Mouse (Mus musculus) kidney, postnatal 10 days (tissue): ENCODE measurements around the gene Gm11563.
"Not testable (repeated sequence)": the region's sequence is repeated elsewhere in the genome, so short reads cannot be mapped to it uniquely, and the experiment has no call there.

Experiments used
- DNase-seq: peaks from one replicate; pipeline ENCODE4 v3.0.0; 2021; ENCODE audit warnings: mixed read lengths

Gene Gm11563

DNA sequence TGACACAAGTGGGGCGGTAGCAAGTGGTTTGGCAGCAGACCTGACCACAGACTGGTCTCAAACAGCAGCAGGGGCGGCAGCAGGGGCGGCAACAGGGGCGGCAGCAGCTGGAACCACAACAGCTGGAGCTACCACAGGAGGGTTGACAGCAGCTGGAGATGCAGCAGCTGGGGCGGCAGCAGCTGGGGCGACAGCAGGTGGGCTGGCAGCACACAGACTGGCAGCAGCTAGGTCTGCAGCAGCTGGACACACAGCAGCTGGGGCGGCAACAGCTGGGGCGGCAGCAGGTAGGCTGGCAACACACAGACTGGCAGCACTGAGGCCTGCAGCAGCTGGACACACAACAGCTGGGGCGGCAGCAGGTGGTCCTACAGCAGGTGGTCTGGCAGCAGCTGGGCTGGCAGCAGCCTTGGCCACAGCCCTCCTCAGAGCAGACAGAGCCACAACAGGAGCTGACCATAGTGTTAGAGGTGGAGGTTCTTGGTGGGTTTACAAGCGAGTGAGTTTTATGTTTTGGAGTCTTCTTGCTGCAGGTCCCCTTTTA is at the start of gene Gm11563:
TSS of gene Gm11563 (minus strand) at position 494 of the 544 bp plus-strand sequence.
- not testable (repeated sequence) for DNase-seq

DNA sequence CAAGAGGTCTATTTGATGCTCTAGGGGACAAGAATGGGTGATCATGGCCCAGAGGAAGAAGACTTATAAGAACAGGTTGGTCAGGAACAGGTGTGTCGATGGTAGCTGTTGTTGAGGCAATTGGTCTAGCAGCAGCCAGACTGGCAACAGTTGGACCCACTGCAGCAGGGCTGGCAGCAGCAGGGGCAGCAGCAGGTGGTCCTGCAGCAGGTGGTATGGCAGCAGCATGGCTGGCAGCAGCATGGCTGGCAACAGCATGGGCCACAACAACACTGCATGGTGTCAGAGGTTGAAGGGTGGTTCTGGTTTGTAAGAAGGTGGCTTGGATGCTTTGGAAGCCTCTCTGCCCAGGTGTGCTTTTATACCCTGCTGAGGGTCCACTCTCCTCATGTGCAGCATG is 31.7 kb upstream of the Gm11563 start, which contains the start of gene Gm14190:
TSS of gene Gm14190 (minus strand) at position 278 of the 400 bp plus-strand sequence.
- DNase-seq, result no peak

DNA sequence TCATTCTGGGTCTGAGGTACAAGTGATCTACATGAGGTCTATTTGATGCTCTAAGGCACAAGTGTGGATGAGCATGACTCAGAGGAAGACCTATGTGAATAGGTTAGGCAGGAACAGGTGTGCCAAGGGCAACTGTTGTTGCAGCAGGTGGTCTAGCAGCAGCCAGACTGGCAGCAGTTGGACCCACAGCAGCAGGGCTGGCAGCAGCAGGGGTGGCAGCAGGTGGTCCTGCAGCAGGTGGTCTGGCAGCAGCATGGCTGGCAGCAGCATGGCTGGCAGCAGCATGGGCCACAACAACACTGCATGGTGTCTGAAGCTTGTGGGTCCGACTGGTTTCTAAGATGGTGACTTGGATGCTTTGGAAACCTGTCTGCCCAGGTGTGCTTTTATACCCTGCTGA is 26.5 kb upstream of the Gm11563 start:
- not testable (repeated sequence) for DNase-seq

DNA sequence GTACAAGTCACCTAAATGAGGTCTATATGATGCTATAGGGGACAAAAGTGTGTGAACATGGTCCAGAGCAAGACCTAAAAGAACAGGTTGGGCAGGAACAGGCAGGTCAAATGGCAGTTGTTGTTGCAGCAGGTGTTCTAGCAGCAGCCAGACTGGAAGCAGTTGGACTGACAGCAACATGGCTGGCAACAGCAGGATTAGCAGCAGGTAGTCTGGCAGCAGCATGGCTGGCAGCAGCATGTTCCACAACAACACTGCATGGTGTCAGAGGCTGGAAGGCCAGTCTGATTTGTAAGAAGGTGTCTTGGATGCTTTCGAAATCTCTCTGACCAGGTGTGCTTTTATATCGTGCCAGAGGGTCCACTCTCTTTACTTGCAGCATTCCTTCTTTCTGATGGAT is 24.7 kb upstream of the Gm11563 start:
- DNase-seq, result no peak

DNA sequence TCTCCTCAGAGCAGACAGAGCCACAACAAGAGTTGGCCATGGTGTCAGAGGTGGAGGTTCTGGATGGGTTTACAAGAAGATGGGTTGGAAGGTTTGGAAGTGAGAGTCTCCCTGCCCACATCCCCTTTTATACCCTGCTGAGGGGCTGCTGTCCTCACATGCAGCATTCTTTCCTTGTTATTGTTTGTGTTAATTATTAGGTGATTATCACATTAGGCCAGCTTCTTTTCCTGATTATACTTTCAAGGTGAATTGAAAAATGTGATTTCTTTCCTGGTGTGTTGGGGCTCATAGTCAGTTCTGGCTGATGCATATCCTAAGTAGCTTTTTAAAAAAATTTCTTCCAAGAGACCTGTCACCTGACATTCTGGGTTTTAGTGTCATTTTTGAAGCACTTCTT is 7.1 kb upstream of the Gm11563 start, which contains the start of gene Krtap4-6:
TSS of gene Krtap4-6 (minus strand) at position 101 of the 400 bp plus-strand sequence.
- no peak for DNase-seq

DNA sequence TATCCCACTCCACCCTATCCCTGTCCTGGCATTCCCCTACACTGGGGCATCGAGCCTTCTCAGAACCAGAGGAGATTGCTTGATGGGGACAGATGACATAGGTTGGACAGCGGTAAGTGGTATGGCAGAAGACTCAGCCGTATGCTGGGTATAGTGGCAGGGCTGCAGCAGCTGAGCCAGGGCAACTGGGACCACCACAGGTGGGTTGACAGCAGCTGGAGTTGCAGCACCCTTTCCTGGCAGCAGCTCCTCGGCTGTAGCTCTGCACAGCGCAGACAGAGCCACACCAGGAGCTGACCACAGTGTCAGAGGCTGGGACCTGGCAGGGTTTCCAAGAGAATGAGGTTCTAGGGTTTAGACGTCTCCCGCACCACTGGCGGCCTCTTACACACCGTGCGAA is 4.0 kb upstream of the Gm11563 start:
- DNase-seq, result no peak

DNA sequence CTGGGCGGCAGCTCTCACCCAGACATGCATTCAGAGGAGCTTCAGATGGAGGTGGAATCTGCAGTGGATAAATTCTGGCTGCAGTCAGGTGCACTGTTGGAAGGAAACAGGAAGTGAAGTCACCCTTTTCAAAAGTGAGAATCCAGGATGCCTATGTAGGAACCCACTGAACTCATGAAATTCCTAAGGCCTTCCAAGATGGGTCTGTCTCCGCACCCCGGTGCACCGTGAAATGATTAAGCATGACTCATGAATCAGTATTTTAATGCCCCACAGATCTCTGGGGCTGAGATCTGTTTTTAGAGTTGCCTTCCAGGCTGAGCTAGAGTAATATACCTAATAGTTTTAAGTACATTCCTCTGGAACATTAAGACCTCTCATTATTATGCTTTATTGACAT is 496 bp upstream of the Gm11563 start:
- no peak for DNase-seq

DNA sequence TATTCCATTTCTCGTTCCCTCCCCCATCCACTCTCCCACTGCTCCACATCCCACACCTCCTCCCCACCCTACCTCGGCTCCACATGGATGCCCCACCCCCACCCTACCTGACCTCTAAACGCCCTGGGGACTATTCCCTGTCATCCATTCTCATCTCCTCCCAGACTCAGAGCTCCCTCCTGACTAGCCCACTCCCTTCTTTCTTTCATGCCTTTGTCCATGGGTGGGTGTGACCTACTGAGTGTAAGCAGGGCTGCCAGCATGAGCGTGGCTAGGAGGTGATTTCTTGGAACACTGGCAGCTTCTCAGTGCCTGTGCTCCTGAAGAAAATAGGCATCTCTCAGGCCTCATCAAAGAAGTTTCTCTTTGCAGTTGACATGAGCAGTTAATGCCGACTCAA is 1.7 kb downstream of the Gm11563 start:
- DNase-seq, result no peak

DNA sequence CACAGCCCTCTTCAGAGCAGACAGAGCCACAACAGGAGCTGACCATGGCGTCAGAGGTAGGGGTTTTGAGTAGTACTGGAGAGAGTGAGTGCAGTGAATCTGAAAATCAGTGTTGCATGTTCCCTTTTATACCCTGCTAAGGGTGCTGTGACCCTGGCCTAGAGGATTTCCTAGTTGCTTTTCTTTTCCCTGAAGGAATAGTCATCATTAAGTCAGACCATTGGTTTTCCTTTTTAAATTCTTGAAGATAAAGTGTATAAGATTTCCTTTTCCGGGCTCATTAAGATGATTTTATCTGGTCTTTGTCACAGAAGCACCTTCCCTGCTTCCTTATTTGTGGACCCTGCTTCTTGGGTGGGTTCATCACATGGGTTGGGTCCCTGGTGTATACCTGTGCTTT is 8.6 kb downstream of the Gm11563 start, which contains the start of gene Gm11555:
TSS of gene Gm11555 (minus strand) at position 101 of the 400 bp plus-strand sequence.
- no peak for DNase-seq

DNA sequence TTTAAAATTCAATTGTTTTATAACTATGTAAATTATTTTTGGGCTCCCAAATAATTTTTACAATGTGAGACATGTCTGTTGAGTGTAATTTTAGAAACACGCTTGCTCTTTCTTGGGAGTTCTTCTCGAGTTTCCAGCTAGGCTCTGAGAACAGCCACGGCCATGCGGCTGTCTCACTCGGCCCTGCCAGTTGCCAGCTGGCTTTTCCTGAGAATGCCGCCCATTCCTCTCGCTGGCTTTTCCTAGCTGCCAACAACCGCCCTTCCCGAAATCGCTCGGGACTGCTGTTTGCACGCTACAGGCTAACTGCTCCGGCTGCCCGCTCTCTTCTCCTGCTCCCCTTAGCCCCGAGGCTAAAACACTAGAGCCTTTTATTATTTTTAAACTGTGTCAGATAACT is 12.3 kb downstream of the Gm11563 start:
- no peak for DNase-seq

DNA sequence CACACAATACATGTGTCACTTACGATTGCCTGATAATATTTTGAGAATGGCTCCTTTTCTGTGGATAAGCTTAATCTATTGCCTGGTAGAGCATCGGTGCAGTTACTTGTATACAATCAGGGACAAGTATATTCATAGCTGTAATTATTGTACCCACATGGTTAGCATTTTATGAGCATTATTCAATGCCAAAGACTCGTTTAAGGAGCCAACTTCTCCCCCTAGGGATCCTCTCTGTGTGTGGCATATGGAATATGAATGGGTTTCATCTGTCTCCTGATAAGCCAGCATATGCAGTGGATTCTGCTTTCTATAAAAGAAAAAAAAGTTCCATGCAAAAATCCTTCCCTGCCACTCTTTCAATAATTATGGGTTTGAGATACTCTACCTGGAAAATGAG is 14.4 kb downstream of the Gm11563 start:
- DNase-seq, result no peak

GRCm38 (mm10) chr11:99643635-99644139 is 15.1 kb downstream of the Gm11563 start, which contains the start of gene Krtap4-7:
Gene Krtap4-7, minus strand, starts transcription at chr11:99644089.
- not testable (repeated sequence) for DNase-seq

DNA sequence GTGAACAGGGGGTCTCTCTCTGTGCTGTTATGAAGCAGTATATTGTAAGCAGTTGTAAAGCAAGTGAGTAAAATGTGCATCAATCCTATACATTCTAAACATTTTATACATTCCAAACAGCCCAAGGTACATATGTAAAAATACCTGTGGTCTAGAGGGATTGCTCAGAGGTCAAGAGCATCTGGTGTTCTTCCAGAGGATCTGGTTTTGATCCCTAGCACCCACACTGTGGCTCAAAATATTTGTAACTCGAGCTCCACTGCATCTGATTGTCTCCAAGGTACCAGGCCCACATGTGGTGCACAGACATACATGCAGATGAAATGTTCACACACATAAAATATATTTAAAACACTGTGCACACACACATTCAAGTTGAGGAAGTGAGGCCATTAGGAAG is 17.8 kb downstream of the Gm11563 start:
- no peak for DNase-seq

- DNase-seq, result no peak
These were observed 21.7 kb downstream of the Gm11563 start for GRCm38 (mm10) chr11:99637086-99637485.

DNA sequence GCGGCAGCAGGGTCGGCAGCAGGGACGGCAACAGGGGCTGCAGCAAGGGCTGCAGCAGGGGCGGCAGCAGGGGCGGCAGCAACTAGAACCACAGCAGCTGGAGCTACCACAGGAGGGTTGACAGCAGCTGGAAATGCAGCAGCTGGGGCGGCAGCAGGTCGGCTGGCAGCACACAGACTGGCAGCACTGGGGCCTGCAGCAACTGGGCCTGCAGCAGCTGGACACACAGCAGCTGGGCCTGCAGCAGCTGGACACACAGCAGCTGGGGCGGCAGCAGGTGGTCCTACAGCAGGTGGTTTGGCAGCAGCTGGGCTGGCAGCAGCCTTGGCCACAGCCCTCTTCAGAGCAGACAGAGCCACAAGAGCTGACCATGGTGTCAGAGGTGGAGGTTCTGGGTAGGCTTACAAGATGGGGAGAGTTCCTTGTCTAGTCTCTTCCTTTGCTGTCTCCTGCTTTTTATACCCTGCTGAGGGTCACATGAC is 24.1 kb downstream of the Gm11563 start, which contains the start of gene Krtap4-2:
TSS of gene Krtap4-2 (minus strand) at position 432 of the 482 bp plus-strand sequence.
- no peak for DNase-seq

DNA sequence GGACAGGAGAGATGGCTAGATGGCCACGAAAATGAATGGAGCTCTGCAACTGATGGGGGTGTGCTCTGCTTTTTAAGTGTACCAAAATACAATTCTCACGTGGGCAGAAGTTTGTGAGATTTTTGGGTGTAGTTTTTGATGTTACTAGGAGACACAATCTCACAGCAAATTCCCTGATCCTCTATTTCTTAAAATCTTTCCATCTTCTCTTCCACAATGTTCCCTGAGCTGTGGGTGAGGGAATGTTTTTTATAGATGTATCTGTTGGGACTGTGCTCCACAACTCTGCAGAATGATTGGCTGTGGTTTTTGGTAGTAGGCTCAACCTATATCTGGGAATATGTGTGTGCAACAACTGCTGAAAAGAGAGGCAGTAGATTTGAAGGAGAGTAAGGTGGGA is 25.5 kb downstream of the Gm11563 start:
- no peak for DNase-seq

DNA sequence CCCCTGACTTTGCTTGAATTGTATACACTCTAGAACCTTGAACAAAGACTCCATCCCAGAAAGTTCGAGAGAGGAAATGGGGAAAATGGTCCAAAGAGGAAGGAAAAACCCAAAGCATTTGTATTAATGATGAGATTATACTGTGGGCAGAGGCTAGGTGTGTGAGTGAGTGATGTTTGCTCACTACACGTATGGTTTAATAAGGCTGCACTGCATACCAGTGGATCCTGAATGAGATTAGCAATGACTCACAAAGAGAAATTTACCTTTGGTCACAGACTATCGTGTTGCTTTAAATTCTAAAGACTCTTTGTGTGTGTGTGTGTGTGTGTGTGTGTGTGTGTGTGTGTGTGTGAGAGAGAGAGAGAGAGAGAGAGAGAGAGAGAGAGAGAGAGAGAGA is 27.9 kb downstream of the Gm11563 start:
- no peak for DNase-seq

- DNase-seq, result no peak
These were observed 30.6 kb downstream of the Gm11563 start, which contains the start of gene Krtap4-1 for GRCm38 (mm10) chr11:99628138-99628537. Gene Krtap4-1, minus strand, starts transcription at chr11:99628238.

DNA sequence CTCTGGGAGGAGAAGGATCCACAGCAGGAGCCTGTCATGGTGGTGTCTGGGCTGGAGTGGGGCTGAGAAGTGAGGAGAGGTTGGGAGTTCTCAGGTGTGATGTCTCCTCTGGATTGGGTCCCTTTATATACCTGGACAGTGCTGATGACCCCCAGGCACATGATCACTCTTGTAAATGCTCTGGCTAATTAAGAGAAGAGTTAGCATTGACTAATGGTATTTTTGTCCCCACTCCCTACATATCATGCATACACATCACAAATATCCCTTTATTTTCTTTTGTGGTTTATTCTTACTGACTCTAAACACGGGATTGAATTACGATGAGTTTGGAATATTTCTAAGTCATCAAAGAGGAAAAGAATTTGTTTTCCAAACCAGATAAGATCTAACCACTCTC is 38.4 kb downstream of the Gm11563 start, which contains the start of gene Gm11562:
TSS of gene Gm11562 (minus strand) at position 101 of the 400 bp plus-strand sequence.
- no peak for DNase-seq

DNA sequence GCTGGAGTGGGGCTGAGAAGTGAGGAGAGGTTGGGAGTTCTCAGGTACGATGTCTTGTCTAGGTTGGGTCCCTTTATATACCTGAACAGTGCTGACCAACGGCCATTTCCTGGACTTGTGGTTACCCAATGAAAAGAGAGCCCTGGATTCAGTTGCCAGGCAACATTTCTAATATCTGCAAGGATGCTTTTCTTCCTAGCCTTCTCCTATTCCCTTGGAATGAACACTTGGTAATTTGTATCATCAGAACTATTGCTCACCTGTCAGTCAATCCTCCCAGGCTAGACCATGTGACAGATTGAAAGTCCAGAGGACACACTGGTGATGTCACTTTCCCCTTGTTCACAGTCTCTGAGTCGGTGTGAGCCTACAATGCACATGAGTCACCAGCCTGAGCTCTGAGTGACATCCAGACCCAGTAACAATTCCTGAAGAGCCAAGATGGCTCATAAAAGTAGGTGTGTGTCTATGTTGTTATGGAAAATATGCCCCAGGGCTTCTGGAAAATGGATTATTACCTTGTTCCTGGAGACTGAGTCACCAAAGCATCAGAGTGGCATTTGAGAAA is 43.9 kb downstream of the Gm11563 start, which contains the start of gene Krtap2-4:
TSS of gene Krtap2-4 (minus strand) at position 51 of the 568 bp plus-strand sequence.
- DNase-seq, result no peak

GRCm38 (mm10) chr11:99610089-99610488 is 48.7 kb downstream of the Gm11563 start, which contains the start of gene Gm11937:
Gene Gm11937, minus strand, starts transcription at chr11:99610189.
- DNase-seq, result not testable (repeated sequence)

DNA sequence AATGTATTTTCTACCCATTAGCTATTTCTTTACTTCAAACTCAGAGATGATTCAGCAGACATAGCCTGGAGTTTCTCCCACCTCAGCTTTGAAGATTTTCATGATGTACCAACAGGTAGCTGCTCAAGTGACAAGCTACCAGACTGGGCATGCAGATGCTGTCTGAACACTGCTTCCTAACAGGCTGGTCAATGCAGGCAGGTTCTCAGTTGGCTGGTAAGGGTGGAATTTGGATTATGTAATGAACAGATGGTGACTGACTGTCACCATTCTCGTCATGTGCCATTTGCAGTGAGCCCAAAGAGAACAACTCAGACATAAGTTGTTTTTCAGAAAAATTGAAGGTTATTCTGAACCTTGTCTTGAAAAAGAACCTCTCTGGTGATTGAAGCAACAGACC is 49.6 kb downstream of the Gm11563 start:
- DNase-seq, result no peak
